Mouse (Mus musculus) CD4-positive, CD25-positive, alpha-beta regulatory T cell, adult 9 weeks (primary cell): ENCODE measurements around the gene Rbbp8nl. TPM values are rescaled to one million over a fixed set of nuclear protein-coding genes. Genes with fewer than 3 reads are reported as not detected.

ENCODE experiments used
- polyA plus RNA-seq: library from polyadenylated mRNA; unstranded; fragments of 100-300 nt; shearing (Covaris generic); gene quantifications from one replicate; pipeline ENCODE4 v1.2.1, GENCODE M21; 2017

Gene Rbbp8nl
- 0.24 TPM for polyA plus RNA-seq

GRCm38 (mm10) chr2:180289440-180290108, at the start of gene Rbbp8nl:
Rbbp8nl (minus strand) TSS chr2:180289879.

GRCm38 (mm10) chr2:180334551-180334986, 44.9 kb upstream of the Rbbp8nl start, which contains the start of gene Gata5:
Gata5 (minus strand) TSS chr2:180334699.

GRCm38 (mm10) chr2:180273394-180274244, 16.1 kb downstream of the Rbbp8nl start, which contains the start of gene Cables2:
Cables2 (minus strand) TSS chr2:180273496.

DNA sequence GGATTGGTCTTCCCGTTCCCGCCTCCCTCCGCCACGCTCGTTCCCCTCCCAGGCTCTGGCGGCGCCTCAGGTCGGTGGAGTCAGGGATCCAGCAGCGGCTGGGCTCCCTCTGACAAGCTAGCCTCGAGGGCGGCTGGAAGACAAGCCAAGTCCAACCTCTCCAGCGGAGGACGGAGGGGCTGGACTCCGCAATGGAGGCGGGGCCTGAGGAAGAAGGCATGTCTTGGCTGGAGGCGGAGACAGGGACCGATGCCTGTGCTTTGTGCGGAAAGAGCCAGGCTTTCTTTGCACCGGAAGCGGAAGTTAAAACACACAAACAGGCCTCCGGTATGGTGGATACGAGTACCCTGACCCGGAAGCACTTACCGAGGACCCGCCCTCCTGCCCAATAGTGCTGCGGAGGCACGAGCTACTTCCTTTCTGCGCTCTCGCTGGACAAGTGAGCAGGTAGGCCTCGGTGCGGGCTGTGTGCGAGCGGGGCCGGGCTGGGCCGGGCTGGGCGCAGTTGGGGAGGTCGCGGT, 32.6 kb downstream of the Rbbp8nl start, which contains the start of gene Rps21:
Rps21 (plus strand) TSS at position 377 of the 521 bp plus-strand sequence.

Other genes starting within 250 kb of the Rbbp8nl start
- 507 TPM for gene Psma7, start 247.4 kb downstream of the Rbbp8nl start, polyA plus RNA-seq
- gene Ss18l1, start 247.4 kb downstream of the Rbbp8nl start, polyA plus RNA-seq, result 3.3 TPM
- gene Mtg2, start 219.3 kb downstream of the Rbbp8nl start, polyA plus RNA-seq, result 56.9 TPM
- gene Hrh3, start 185.4 kb downstream of the Rbbp8nl start, polyA plus RNA-seq, result not detected
- gene Osbpl2, start 170.6 kb downstream of the Rbbp8nl start, polyA plus RNA-seq, result 44.2 TPM
- gene Adrm1, start 118.4 kb downstream of the Rbbp8nl start, polyA plus RNA-seq, result 158 TPM
- gene Lama5, start 64.0 kb downstream of the Rbbp8nl start, polyA plus RNA-seq, result 0.47 TPM
- gene Rps21, start 32.5 kb downstream of the Rbbp8nl start, polyA plus RNA-seq, result 936 TPM
- 1.7 TPM for gene Cables2, start 16.4 kb downstream of the Rbbp8nl start, polyA plus RNA-seq
- gene Gata5, start 44.8 kb upstream of the Rbbp8nl start, polyA plus RNA-seq, result not detected
- 1.7 TPM for gene Slco4a1, start 166.4 kb upstream of the Rbbp8nl start, polyA plus RNA-seq
- not detected for gene Ntsr1, start 210.1 kb upstream of the Rbbp8nl start, polyA plus RNA-seq